Comparison of ENCODE assay signal across 23 mouse cellular contexts in genomic region chr12:92315820-92316219, GRCm38 (mm10).
"Had no signal": no experiment of that assay in that cellular context is flagged by ENCODE, and none has a peak within 500 bp of the region (broad histone marks: within the 10 kb centered on the region; RNA-seq: fewer than 3 reads in every experiment).

No protein-coding gene starts in this region.

- H3K27ac ChIP-seq: heart, adult 2 months; heart, embryonic 13.5 days; heart, embryonic 15.5 days; hindbrain, embryonic 13.5 days; hindbrain, embryonic 15.5 days; hindbrain, postnatal 0 days; limb, embryonic 13.5 days; limb, embryonic 15.5 days had no signal

- H3K4me3 ChIP-seq: heart, adult 2 months; heart, embryonic 13.5 days; heart, embryonic 15.5 days; hindbrain, embryonic 13.5 days; hindbrain, embryonic 15.5 days; limb, embryonic 13.5 days; limb, embryonic 15.5 days had no signal

- DNase-seq: forebrain, postnatal 0 days; gastrocnemius, postnatal 14 days; gastrocnemius, postnatal 36 days; heart, adult 11 months; heart, adult 2 months; heart, postnatal 14 days; heart, postnatal 36 days; kidney, adult 18-20 months; kidney, adult 8-10 months; kidney, postnatal 10 days; kidney, postnatal 25 days; kidney, postnatal 4 days; layer of hippocampus, adult 9-11 months; layer of hippocampus, postnatal 36 days; left cerebral cortex, postnatal 4 days had no signal

- H3K9ac ChIP-seq: forebrain, postnatal 0 days; heart, embryonic 13.5 days; heart, embryonic 15.5 days; hindbrain, embryonic 13.5 days; hindbrain, embryonic 15.5 days; limb, embryonic 13.5 days; limb, embryonic 15.5 days had no signal

- H3K9me3 ChIP-seq: heart, embryonic 13.5 days; heart, embryonic 15.5 days; hindbrain, embryonic 13.5 days; hindbrain, embryonic 15.5 days; limb, embryonic 13.5 days; limb, embryonic 15.5 days had no signal

- H3K4me2 ChIP-seq: heart, embryonic 11.5 days; heart, embryonic 13.5 days; heart, embryonic 15.5 days; hindbrain, embryonic 13.5 days; hindbrain, embryonic 15.5 days; limb, embryonic 13.5 days; limb, embryonic 15.5 days had no signal

- ATAC-seq: forebrain, postnatal 0 days; hindbrain, postnatal 0 days had no signal

- H3K27me3 ChIP-seq: heart, embryonic 13.5 days; heart, embryonic 15.5 days; hindbrain, embryonic 13.5 days; hindbrain, embryonic 15.5 days; limb, embryonic 13.5 days; limb, embryonic 15.5 days had no signal

- H3K4me1 ChIP-seq: heart, embryonic 13.5 days; heart, embryonic 15.5 days; hindbrain, embryonic 13.5 days; hindbrain, embryonic 15.5 days; limb, embryonic 13.5 days; limb, embryonic 15.5 days had no signal

- H3K36me3 ChIP-seq: heart, embryonic 13.5 days; heart, embryonic 15.5 days; hindbrain, embryonic 13.5 days; hindbrain, embryonic 15.5 days; limb, embryonic 13.5 days; limb, embryonic 15.5 days had no signal
